Mouse (Mus musculus): ENCODE measurements around the gene Ldhal6b. TPM values are rescaled to one million over a fixed set of nuclear protein-coding genes. Genes with fewer than 3 reads are reported as not detected.

The Ldhal6b gene
- polyA plus RNA-seq, 1 experiment: 0.75 TPM

DNA sequence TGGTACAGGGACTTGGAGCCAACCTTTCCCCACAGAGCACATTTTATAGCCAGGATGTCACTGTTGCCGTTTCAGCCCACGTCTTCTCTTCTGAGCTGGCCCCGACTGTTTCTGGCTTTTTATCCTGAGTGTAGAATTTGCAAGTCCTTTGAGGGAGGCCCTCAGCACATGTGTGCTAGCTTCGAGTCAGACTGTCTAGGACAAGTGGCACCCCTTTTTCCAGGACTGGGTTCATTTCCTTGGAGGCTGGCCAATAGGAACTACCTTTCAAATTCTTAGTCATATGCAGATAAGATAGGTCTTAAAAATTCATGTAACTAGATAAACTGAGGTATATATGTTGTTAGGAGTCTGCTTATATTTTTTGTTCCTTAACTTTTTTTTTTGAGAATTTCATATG lies 8.2 kb downstream of the Ldhal6b start:
- TF ChIP-seq CTCF (IDR thresholded peaks at IDR 0.05; ENCODE audit: borderline replicate concordance, insufficient read depth, low read depth, low read length): no peak
- TF ChIP-seq POLR2A (IDR thresholded peaks at IDR 0.05; ENCODE audit: borderline replicate concordance, insufficient read depth, low read length): no peak
- no peak overlapping the region for H3K4me3 ChIP-seq (replicated peaks; ENCODE audit: insufficient read depth, low read depth, low read length)
- no peak overlapping the region for H3K27ac ChIP-seq (ENCODE audit: insufficient read depth, low read length)
- WGBS: 84% methylated on average over 4 of the region's 4 CpGs
- no peaks in the 10 kb centered on the region for H3K4me1 ChIP-seq (ENCODE audit: control insufficient read depth, insufficient read depth, low read length)
- no peaks in the 10 kb centered on the region for H3K27me3 ChIP-seq (ENCODE audit: control insufficient read depth, insufficient read depth, low read length)
- DNase-seq: no peak

DNA sequence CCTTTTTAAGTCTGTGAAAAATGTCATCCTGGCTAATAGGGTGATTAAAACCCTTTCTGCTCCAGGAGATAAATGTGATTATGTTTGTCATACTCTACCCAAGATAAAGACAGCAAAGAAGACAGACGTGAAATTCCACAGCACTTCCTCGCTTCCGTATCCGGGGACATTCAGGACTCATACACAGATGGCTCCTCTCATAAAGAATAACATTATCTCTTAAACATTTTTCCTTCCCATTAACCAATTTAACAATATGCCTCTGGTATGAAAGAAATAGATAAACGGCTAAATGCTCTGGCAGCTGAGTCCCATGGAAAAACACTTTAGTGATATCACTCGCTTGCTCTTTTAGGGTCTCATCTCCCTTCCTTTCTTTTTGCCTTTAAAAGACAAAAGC lies 11.5 kb downstream of the Ldhal6b start:
- Histone ChIP-seq H3K4me1 (ENCODE audit: control insufficient read depth, insufficient read depth, low read length) (peaks cover 7% of the 10 kb centered on the region), H3K27ac (ENCODE audit: insufficient read depth, low read length) (no peak overlapping the region), H3K27me3 (ENCODE audit: control insufficient read depth, insufficient read depth, low read length) (no peaks in the 10 kb centered on the region), H3K4me3 (replicated peaks; ENCODE audit: insufficient read depth, low read depth, low read length) (no peak overlapping the region)
- TF ChIP-seq POLR2A (IDR thresholded peaks at IDR 0.05; ENCODE audit: borderline replicate concordance, insufficient read depth, low read length) (no peak), CTCF (IDR thresholded peaks at IDR 0.05; ENCODE audit: borderline replicate concordance, insufficient read depth, low read depth, low read length) (no peak)
- no peak for DNase-seq
- 84% methylated on average over 6 of the region's 6 CpGs for WGBS

DNA sequence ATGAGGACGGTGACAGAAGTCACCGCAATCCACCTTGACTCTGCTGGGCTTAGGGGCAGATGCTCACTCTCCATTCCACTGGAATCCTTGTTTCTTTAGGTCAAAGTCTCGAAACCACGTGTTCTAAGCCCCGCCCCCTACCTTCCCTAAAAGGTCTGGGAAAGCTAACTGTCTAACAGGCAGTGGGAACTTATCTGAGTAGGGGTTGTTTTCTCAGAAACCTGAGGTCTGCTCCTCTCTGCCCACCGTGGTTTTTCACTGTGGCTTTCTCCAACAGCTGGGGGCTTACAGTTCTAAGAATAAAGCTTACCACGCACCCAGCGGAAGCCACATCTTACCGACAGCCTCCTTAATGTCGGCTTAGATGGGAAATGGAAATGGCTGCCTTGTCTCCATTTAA lies 12.0 kb downstream of the Ldhal6b start:
- Histone ChIP-seq H3K27me3 (ENCODE audit: control insufficient read depth, insufficient read depth, low read length) (no peaks in the 10 kb centered on the region), H3K27ac (ENCODE audit: insufficient read depth, low read length) (no peak overlapping the region), H3K4me1 (ENCODE audit: control insufficient read depth, insufficient read depth, low read length) (peaks cover 7% of the 10 kb centered on the region), H3K4me3 (replicated peaks; ENCODE audit: insufficient read depth, low read depth, low read length) (no peak overlapping the region)
- no peak for TF ChIP-seq POLR2A (IDR thresholded peaks at IDR 0.05; ENCODE audit: borderline replicate concordance, insufficient read depth, low read length)
- TF ChIP-seq CTCF (IDR thresholded peaks at IDR 0.05; ENCODE audit: borderline replicate concordance, insufficient read depth, low read depth, low read length): no peak
- WGBS: 48% methylated on average over 10 of the region's 10 CpGs
- no peak for DNase-seq

DNA sequence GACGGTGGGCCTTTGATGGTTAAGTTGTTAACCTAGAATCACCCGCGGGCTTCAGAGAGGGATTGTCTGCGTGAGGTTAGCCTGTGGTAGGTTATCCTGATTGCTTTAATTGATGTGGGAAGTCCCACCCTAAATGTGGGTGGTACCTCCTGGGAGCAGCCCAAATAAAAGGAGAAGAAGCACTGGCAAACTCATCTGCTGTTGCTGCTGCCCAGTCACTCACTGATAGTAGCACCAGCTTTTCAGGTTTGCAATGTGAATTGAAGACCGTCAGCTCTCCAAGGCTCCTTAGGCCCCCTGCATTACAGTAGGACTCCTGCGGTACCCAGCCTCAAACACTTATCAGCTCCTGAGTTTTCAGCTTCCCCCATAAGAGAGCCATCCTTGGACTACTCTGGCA lies 14.7 kb downstream of the Ldhal6b start:
- H3K27me3 ChIP-seq (ENCODE audit: control insufficient read depth, insufficient read depth, low read length): no peaks in the 10 kb centered on the region
- no peak overlapping the region for H3K27ac ChIP-seq (ENCODE audit: insufficient read depth, low read length)
- peaks cover 7% of the 10 kb centered on the region for H3K4me1 ChIP-seq (ENCODE audit: control insufficient read depth, insufficient read depth, low read length)
- no peak overlapping the region for H3K4me3 ChIP-seq (replicated peaks; ENCODE audit: insufficient read depth, low read depth, low read length)
- DNase-seq: no peak
- TF ChIP-seq POLR2A (IDR thresholded peaks at IDR 0.05; ENCODE audit: borderline replicate concordance, insufficient read depth, low read length): no peak
- TF ChIP-seq CTCF (IDR thresholded peaks at IDR 0.05; ENCODE audit: borderline replicate concordance, insufficient read depth, low read depth, low read length): no peak
- 96% methylated on average over 6 of the region's 6 CpGs for WGBS

DNA sequence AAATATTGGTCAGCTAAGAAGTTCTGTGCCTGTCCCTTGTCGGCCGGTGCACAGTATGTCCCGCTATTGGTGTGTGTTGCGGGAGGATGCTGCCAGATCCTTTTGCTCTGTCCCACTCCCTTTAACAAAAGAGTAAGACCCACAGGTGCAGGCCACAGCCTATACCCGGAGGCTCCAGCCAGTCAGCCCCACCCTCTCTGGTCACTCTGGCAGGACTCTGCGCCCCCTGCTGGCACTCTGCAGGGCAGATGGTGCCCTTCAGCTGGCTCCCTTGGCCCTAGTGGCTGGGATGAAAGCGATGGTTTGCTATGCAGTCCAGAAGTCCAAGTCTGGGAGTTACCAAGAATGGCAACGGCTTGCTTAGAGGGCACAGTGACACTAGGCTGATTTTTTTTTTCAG lies 15.9 kb downstream of the Ldhal6b start:
- peaks cover 8% of the 10 kb centered on the region for H3K4me1 ChIP-seq (ENCODE audit: control insufficient read depth, insufficient read depth, low read length)
- no peak overlapping the region for H3K4me3 ChIP-seq (replicated peaks; ENCODE audit: insufficient read depth, low read depth, low read length)
- DNase-seq: peak; percentile 89 to 90
- TF ChIP-seq POLR2A (IDR thresholded peaks at IDR 0.05; ENCODE audit: borderline replicate concordance, insufficient read depth, low read length): no peak
- peak; percentile 67; the same call in 1 of the 2 replicates for TF ChIP-seq CTCF (IDR thresholded peaks at IDR 0.05; ENCODE audit: borderline replicate concordance, insufficient read depth, low read depth, low read length)
- 13% methylated on average over 8 of the region's 8 CpGs for WGBS
- H3K27ac ChIP-seq (ENCODE audit: insufficient read depth, low read length): no peak overlapping the region
- H3K27me3 ChIP-seq (ENCODE audit: control insufficient read depth, insufficient read depth, low read length): no peaks in the 10 kb centered on the region

DNA sequence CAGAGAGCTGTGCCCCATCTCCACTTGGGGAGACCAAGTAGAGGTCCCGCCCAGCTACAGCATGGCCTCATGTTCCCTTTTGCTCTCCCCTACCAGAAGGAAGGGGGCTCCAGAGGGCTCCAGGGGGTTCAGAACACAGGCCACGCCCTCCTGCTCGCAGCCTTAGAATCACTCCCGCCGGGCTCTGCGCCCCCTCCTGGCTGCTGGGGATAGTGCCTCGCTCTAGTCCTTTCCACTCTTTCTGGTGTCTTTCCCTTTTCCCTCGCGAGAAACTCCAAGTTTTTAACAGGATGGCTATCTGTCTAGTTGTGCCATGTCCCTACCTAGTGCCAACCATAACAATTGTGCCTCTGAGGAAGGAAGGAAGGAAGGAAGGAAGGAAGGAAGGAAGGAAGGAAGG lies 16.5 kb downstream of the Ldhal6b start:
- 9% methylated on average over 9 of the region's 9 CpGs for WGBS
- H3K27me3 ChIP-seq (ENCODE audit: control insufficient read depth, insufficient read depth, low read length): no peaks in the 10 kb centered on the region
- TF ChIP-seq CTCF (IDR thresholded peaks at IDR 0.05; ENCODE audit: borderline replicate concordance, insufficient read depth, low read depth, low read length) (peak; percentile 69), POLR2A (IDR thresholded peaks at IDR 0.05; ENCODE audit: borderline replicate concordance, insufficient read depth, low read length) (no peak)
- H3K27ac ChIP-seq (ENCODE audit: insufficient read depth, low read length): no peak overlapping the region
- no peak overlapping the region for H3K4me3 ChIP-seq (replicated peaks; ENCODE audit: insufficient read depth, low read depth, low read length)
- peaks cover 12% of the 10 kb centered on the region for H3K4me1 ChIP-seq (ENCODE audit: control insufficient read depth, insufficient read depth, low read length)
- DNase-seq: peak; percentile 52 to 73

DNA sequence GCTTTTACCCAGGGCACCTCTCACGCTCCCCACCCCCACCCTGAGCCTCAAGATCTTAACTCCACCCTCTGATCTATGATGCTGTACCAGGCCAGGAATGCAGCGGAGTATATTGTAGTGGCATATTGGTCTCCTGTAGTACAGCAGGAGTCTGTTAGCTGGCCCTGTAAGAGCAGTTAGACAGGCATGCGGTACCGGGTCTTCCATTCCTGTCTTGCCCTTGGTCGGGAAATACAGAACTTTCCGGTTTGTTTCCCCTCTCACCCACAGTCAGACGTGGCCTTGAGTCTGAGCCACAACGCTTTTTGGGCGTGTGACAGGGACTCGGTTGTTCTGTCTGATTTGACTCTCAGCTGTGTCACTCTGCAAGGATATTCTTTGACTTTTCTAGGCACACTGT lies 17.3 kb downstream of the Ldhal6b start:
- Histone ChIP-seq H3K27ac (ENCODE audit: insufficient read depth, low read length) (no peak overlapping the region), H3K4me3 (replicated peaks; ENCODE audit: insufficient read depth, low read depth, low read length) (no peak overlapping the region), H3K27me3 (ENCODE audit: control insufficient read depth, insufficient read depth, low read length) (no peaks in the 10 kb centered on the region), H3K4me1 (ENCODE audit: control insufficient read depth, insufficient read depth, low read length) (peaks cover 13% of the 10 kb centered on the region)
- no peak for DNase-seq
- TF ChIP-seq POLR2A (IDR thresholded peaks at IDR 0.05; ENCODE audit: borderline replicate concordance, insufficient read depth, low read length): no peak
- TF ChIP-seq CTCF (IDR thresholded peaks at IDR 0.05; ENCODE audit: borderline replicate concordance, insufficient read depth, low read depth, low read length): no peak
- WGBS: 91% methylated on average over 10 of the region's 10 CpGs

DNA sequence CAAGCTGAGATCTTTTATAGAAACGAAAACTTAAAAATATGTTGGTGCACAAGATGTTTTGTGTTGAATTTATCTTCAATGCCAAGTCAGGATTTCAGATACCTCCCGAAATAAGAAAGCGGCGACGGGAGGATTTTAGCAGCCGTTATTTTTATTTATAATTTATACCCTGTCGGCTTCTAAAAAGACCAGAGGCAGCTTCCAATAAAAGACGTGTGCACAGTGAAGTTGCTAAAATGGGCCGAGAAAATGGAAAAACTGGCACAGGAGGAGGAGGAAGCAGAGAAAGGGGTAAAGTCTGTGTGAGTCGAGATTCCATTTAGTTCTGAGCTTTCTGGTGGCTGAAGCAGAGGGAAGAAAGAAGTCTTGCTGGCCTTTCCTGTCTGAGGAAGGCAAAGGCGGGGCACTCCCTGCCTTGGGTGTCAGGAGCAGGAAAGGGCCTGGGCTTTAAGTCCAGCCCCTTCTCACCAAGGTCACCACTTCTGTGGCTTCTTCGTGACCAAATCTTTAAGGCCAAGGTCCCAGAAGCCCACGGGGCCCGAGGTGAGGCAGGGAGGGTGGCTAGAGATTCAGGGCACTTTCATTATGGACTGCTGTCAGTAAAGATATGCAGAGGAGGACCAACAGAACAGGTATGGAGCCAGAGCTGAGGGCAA lies 18.0 kb downstream of the Ldhal6b start:
- H3K27ac ChIP-seq (ENCODE audit: insufficient read depth, low read length): no peak overlapping the region
- TF ChIP-seq CTCF (IDR thresholded peaks at IDR 0.05; ENCODE audit: borderline replicate concordance, insufficient read depth, low read depth, low read length) (no peak), POLR2A (IDR thresholded peaks at IDR 0.05; ENCODE audit: borderline replicate concordance, insufficient read depth, low read length) (no peak)
- H3K27me3 ChIP-seq (ENCODE audit: control insufficient read depth, insufficient read depth, low read length): no peaks in the 10 kb centered on the region
- 84% methylated on average over 14 of the region's 14 CpGs for WGBS
- peaks cover 13% of the 10 kb centered on the region for H3K4me1 ChIP-seq (ENCODE audit: control insufficient read depth, insufficient read depth, low read length)
- H3K4me3 ChIP-seq (replicated peaks; ENCODE audit: insufficient read depth, low read depth, low read length): no peak overlapping the region
- DNase-seq: no peak
